Mouse (Mus musculus) cortical plate, adult 2 months (tissue): ENCODE measurements around the gene Msi2. TPM values are rescaled to one million over a fixed set of nuclear protein-coding genes. Genes with fewer than 3 reads are reported as not detected.

Experiments
- H3K27ac ChIP-seq: fragments of 200-500 bp; 2 replicates; pipeline ENCODE4 v1.5.1; 2012; ENCODE audit warnings: low read length, control low read depth, inconsistent platforms; ENCODE audit not compliant: insufficient read depth
- H3K4me1 ChIP-seq: fragments of 200-500 bp; 2 replicates; pipeline ENCODE4 v1.6.1; 2011; ENCODE audit warnings: low read length; ENCODE audit not compliant: control insufficient read depth, insufficient read depth
- H3K4me3 ChIP-seq: fragments of 200-500 bp; 2 replicates; pipeline ENCODE4 v1.5.1; 2011; ENCODE audit warnings: mild to moderate bottlenecking, low read length, control low read depth; ENCODE audit not compliant: insufficient read depth
- CTCF ChIP-seq: fragments of 200-500 bp; IDR thresholded peaks from 2 replicates; pipeline ENCODE4 v1.5.1; 2011; ENCODE audit warnings: mild to moderate bottlenecking, control low read depth, low read length; ENCODE audit not compliant: insufficient read depth; ENCODE audit errors: extremely low read depth
- POLR2A ChIP-seq: fragments of 200-500 bp; IDR thresholded peaks from 2 replicates; pipeline ENCODE4 v1.6.1; 2011; ENCODE audit warnings: mild to moderate bottlenecking, low read length, control low read depth; ENCODE audit not compliant: insufficient read depth; ENCODE audit errors: extremely low read depth
- polyA plus RNA-seq: library from polyadenylated mRNA; depleted of rRNA; stranded (reverse); fragments of >200 nt; gene quantifications from 2 replicates; pipeline ENCODE4 v1.2.3, GENCODE M21; 2012

Gene Msi2
- polyA plus RNA-seq, 1 experiment, result 57.5 TPM

GRCm38 (mm10) chr11:88404816-88405613 lies 313.3 kb downstream of the Msi2 start:
- Histone ChIP-seq H3K4me1 (peaks cover 6% of the 10 kb centered on the region), H3K27ac (no peak overlapping the region), H3K4me3 (no peak overlapping the region)
- TF ChIP-seq POLR2A (no peak), CTCF (no peak)

GRCm38 (mm10) chr11:88404247-88404677 lies 314.1 kb downstream of the Msi2 start:
- TF ChIP-seq POLR2A, result no peak
- no peak for TF ChIP-seq CTCF
- H3K4me3 ChIP-seq, result no peak overlapping the region
- peaks cover 6% of the 10 kb centered on the region for H3K4me1 ChIP-seq
- no peak overlapping the region for H3K27ac ChIP-seq

DNA sequence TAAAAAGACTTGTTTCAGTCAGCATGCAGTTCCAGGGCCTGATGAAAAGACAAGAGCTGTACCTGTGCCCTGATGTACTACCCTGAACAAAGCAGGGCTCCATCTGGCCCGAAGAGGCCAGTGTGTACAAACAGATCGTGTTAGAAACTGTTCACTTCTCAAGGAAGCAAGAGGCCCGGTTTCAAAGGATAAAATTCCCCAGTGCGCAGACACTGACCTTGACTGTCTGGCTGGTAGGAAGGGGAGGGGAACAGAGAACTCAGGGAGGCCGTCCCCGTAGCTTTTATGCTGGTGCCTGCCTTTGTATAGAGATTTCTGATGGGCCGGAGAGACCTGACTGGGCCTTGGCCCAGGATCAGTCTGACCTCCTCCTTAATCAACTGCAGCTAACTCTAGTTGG lies 316.0 kb downstream of the Msi2 start:
- Histone ChIP-seq H3K4me1 (peaks cover 6% of the 10 kb centered on the region), H3K4me3 (no peak overlapping the region), H3K27ac (no peak overlapping the region)
- TF ChIP-seq CTCF (no peak), POLR2A (no peak)

GRCm38 (mm10) chr11:88401333-88401732 lies 317.0 kb downstream of the Msi2 start:
- Histone ChIP-seq H3K4me1 (peaks cover 6% of the 10 kb centered on the region), H3K27ac (no peak overlapping the region), H3K4me3 (no peak overlapping the region)
- TF ChIP-seq CTCF (no peak), POLR2A (no peak)

- no peak overlapping the region for H3K4me3 ChIP-seq
- no peak for TF ChIP-seq CTCF
- no peak for TF ChIP-seq POLR2A
- H3K27ac ChIP-seq, result no peak overlapping the region
- H3K4me1 ChIP-seq, result peaks cover 6% of the 10 kb centered on the region
Observed at GRCm38 (mm10) chr11:88400926-88401325, 317.4 kb downstream of the Msi2 start.

DNA sequence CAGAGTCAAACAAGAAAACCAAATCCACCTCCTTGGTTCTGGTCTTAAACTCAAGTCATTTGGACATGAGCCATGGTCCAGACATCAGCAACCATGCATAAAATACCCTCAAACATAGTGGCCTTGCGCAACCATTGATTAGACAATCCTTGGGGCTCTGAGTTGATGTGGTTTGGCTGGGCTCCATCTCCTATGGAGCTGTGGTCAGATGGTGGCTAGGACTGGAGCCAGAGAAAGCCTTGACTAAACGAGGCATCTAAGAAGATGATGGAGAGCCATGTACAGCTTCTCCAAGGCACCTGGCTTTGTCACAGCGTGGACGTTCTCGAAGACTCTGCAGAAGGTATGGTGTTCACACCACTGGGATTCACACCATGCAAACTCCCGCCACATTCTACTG lies 318.1 kb downstream of the Msi2 start:
- Histone ChIP-seq H3K27ac (no peak overlapping the region), H3K4me1 (peaks cover 2% of the 10 kb centered on the region), H3K4me3 (no peak overlapping the region)
- TF ChIP-seq CTCF (no peak), POLR2A (no peak)

DNA sequence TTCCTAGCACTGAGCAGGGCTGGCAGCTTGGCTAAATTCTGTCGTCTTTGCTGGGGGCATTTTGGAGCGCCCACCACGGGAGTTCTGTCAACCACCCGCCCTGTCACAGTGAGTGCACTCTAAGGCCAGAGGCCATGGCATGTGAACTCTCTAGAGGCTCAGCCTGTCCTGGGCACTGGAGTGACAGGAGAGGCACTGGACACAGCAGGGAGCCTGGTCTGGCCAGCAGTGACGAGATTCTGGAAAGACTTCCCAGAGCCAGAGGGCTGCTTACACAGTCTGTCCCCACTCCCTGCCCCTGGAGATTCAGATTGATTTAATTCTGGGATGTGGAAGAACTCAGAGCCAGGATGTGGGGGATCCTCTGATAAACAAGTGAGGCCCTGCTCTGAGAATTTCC lies 318.9 kb downstream of the Msi2 start:
- Histone ChIP-seq H3K4me1 (no peaks in the 10 kb centered on the region), H3K4me3 (no peak overlapping the region), H3K27ac (no peak overlapping the region)
- TF ChIP-seq CTCF, result no peak
- TF ChIP-seq POLR2A, result no peak

GRCm38 (mm10) chr11:88399028-88399427 lies 319.3 kb downstream of the Msi2 start:
- TF ChIP-seq CTCF (no peak), POLR2A (no peak)
- Histone ChIP-seq H3K4me1 (no peaks in the 10 kb centered on the region), H3K4me3 (no peak overlapping the region), H3K27ac (no peak overlapping the region)

DNA sequence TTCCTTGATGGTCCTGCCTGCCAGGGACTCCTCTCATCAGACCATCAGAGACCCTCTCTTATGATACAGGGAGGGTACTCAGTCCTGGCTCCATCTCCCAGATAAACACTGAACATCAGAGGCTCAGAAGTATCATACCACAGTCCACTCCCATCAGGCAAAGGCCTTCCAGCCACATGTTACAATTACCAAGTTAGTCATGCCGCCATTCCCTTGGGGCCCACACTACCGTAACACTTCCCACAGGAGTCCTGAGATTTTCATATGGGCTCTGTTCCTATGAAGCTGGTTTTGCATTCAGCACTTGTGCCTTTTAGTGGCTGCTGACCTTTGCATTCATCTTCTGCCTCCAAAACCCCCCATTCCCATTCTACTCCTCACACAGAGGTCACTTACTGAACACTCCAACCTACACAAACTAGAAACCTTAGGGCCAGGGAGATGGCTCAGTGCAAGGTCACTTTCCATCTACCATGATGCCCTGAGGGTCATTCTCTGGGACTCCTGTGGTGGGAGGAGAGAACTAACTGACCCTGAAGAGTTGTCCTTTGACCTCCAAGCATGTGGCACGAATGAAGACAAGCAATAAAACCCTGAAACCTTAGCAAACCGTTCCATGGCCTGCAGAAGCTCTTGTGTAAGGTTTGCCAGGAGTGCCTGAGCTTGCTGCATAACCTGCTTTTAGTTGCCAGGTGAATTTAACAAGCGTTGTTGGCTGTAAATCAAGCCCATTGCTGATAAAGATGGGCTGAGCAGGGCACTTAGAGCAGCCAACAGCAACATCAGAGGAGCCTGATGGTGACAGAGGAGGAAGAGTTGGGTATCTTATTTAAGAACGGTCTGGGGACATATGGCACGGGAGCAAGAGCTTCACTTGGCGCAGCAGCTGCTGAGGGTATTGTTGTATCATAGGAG lies 323.0 kb downstream of the Msi2 start:
- Histone ChIP-seq H3K4me1 (no peaks in the 10 kb centered on the region), H3K27ac (no peak overlapping the region), H3K4me3 (no peak overlapping the region)
- TF ChIP-seq POLR2A (no peak), CTCF (no peak)

- Histone ChIP-seq H3K4me1 (no peaks in the 10 kb centered on the region), H3K27ac (no peak overlapping the region), H3K4me3 (no peak overlapping the region)
- TF ChIP-seq POLR2A (no peak), CTCF (no peak)
Observed at GRCm38 (mm10) chr11:88394341-88395075, 323.8 kb downstream of the Msi2 start.
